Mouse (Mus musculus) neutrophil, adult 83 days (primary cell): ENCODE measurements around the gene Esp16. TPM values are rescaled to one million over a fixed set of nuclear protein-coding genes. Genes with fewer than 3 reads are reported as not detected.

Source experiments
- total RNA-seq, 2 experiments: library from RNA; stranded (reverse); gene quantifications; one replicate each; pipeline ENCODE4 v1.2.4; 2023

Gene Esp16
- total RNA-seq, result not detected

GRCm38 (mm10) chr17:39535842-39536241 lies at the start of gene Esp16:
Gene Esp16, plus strand, starts transcription at chr17:39536142.

Other genes starting within 250 kb of the Esp16 start
- not detected for gene Esp18, start 129.8 kb upstream of the Esp16 start, total RNA-seq
- not detected for gene Esp15, start 104.8 kb downstream of the Esp16 start, total RNA-seq